Mouse (Mus musculus) spleen, postnatal 36 days (tissue): Measurements from ENCODE around the gene Schip1.

Experiments
- DNase-seq, 2 experiments: peaks; one replicate each; pipeline ENCODE4 v3.0.0; 2022; ENCODE audit warnings: low spot score in 2 of 2, mixed read lengths in 1 of 2

Gene Schip1

DNA sequence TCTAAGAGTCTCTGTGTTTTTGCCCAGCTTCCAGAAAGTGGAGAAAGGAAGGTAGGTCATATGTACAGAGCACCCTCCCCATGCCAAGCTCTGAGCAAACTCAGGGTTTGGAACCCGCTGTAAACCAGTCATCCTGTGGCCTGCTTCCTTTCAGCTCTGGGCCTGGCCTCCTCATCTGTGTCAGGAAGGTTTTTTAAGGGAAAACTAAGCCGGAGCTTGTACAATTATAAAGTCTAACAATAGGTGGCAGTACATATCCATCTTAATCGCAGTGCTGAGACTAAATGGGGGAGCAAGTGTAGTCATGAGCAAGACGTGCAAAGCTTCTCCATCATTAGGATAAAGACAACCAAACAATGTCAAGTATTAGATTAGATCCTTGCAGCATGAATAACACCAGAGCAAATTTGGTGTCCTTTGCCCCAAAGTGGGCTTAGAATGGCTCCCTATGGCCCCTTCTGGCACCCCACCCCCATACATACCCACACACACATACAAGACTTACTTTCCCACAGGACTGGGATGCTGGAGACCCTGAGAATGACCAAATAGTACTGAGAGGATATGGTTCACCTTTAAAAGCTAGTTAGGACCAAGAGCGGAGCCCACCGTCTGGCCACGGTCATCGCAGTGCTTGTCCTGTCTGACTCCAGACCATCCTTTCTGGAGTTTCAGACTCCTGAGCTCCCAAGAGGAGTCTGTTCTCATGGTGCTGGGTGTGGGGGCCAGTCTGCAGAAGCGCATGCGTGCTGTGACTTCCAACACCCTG lies 550.6 kb downstream of the Schip1 start:
- DNase-seq: peak in 1 of 2 experiments; percentile 33

DNA sequence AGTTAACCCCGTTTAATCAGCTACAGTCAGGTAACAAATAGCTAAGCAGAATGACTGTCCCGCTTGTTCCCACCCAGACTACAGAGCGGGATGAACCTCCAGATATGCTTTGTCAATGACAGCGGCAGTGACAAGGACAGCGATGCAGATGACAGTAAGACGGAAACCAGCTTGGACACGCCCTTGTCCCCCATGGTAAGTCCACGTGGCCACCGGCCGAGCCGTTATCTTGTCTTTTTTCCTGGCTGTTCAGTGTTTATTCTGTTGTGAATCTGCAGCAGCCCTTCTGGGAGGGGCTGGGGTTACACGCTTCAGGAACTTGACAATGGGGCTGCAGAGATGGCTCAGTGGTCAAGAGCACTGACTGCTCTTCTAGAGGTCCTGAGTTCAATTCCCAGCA lies 551.8 kb downstream of the Schip1 start:
- no peak for DNase-seq

GRCm38 (mm10) chr3:68617708-68618107 lies 553.1 kb downstream of the Schip1 start:
- DNase-seq: no peak

GRCm38 (mm10) chr3:68619097-68619496 lies 554.5 kb downstream of the Schip1 start:
- DNase-seq: no peak

- no peak for DNase-seq
These were observed 557.4 kb downstream of the Schip1 start for GRCm38 (mm10) chr3:68621971-68622370.

- DNase-seq: no peak
These were observed 558.4 kb downstream of the Schip1 start for GRCm38 (mm10) chr3:68623036-68623435.

GRCm38 (mm10) chr3:68624471-68624870 lies 559.9 kb downstream of the Schip1 start:
- no peak for DNase-seq

- DNase-seq: no peak
These were observed 565.7 kb downstream of the Schip1 start for GRCm38 (mm10) chr3:68630261-68630660.

GRCm38 (mm10) chr3:68630821-68631220 lies 566.2 kb downstream of the Schip1 start:
- no peak for DNase-seq

DNA sequence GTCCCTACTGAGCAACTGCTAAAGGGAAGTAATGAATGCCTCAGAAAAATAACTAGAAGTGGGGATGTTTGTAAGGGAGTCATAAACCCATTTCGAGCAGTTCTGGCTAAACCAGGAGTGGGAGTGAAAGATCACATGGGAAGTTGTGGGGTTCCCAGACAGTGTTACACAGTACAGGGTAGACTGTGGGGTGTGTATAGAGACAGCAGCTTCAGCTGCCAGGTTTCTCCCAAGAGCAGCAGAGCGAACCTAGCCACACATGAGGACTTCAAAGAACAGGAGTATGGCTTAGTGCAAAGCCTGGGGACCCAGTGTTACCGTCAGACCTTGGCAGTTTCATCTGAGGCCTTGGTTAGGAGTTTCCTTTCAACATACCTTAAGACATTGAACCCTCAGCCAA lies 568.1 kb downstream of the Schip1 start:
- DNase-seq: no peak

GRCm38 (mm10) chr3:68633577-68633976 lies 569.0 kb downstream of the Schip1 start:
- no peak for DNase-seq

- DNase-seq: peak in 1 of 2 experiments; percentile 20
These were observed 573.4 kb downstream of the Schip1 start for GRCm38 (mm10) chr3:68637960-68638359.

GRCm38 (mm10) chr3:68638703-68639102 lies 574.1 kb downstream of the Schip1 start:
- no peak for DNase-seq

GRCm38 (mm10) chr3:68642935-68643334 lies 578.3 kb downstream of the Schip1 start:
- DNase-seq: no peak

GRCm38 (mm10) chr3:68646387-68647130 lies 582.0 kb downstream of the Schip1 start:
- peak; percentile 18 to 33 for DNase-seq

GRCm38 (mm10) chr3:68647282-68647681 lies 582.7 kb downstream of the Schip1 start:
- DNase-seq: no peak

- DNase-seq: no peak
These were observed 585.6 kb downstream of the Schip1 start for GRCm38 (mm10) chr3:68650251-68650650.

- no peak for DNase-seq
These were observed 592.2 kb downstream of the Schip1 start for GRCm38 (mm10) chr3:68656607-68657352.

DNA sequence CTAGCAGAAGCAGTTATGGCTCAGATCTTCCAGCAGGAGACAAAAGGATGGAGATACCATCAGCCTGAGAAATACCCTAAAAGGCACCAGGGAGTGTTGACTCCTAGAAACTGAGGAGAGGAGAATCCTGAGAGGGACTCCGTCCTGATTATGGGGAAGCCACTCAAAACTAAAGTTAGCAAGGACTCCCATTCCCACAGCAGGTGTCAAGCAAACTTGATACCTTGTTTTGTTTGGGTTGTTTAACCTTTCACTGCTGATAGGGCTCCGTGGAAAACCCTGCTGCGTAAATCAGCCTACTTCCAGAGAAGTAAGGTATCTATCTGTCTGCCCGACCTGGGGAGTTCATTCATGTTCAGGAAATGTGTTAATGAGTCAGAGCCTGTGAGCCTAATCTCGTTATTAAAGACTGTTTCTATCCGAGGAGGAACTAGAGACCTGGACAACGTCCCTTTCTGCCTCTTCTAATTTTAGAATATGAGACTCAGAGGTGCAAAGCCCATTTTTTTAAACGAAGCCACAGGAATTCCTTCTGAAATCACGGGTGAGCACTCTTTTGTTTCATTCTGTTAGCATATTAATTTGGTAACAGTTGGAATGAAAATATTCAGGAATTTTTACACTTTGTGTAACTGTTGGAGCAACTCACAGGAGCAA lies 593.1 kb downstream of the Schip1 start:
- DNase-seq: no peak

DNA sequence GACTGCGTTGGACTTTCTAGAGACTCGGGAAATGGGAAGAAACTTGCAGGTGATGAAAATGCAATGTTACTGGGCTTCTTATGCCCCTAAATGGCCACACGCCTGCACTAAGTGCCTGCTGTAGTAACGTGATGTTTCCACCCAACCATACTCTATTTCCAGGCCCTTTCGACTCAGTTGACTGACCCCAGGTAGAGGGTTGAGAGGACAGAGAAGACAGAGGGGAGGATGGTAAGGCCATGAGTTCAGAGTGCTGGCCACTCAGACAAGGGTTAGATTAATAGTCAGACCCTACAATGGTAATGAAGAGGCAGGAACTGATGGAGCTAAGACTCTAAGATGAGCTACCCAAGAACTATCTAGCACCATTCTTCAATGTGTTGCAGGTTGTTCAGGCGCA lies 595.4 kb downstream of the Schip1 start:
- no peak for DNase-seq

DNA sequence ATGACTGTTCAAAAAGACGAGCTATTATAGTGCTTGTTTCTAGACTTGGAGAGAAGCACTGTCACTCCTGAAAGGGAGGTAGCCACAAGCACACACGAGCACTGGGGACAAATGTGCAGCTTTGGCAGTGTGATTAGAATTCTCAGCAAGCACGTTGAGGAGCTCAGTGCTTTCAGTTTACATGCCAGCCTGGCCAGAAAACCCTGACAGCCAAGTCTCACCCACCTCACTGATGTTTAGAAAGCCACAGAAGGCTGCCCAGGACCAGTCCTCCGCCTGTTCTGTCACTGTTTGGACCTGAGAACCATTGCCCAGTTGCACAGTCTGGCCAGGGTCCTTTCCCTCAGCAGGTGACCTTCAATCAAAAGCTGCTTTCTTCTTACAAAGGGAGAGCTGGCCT lies 595.9 kb downstream of the Schip1 start:
- no peak for DNase-seq

DNA sequence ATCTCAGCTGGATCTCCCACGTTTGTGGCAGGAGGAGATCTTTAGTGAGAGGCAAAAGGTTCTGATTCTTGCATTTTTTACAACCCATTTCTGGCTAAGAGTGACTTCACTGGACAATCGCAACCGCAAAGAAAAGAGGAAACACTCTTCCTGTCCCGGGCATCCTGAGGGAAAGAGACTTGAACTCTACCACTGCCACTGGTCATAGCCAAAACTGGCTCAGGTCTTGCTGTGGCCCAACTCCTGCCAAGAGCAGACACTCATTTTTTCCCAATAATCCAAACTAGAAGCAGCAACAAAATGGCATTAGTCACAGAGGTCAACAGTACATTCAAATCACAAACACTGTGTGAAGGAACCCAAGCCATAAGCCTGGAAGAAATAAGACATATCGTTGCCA lies 597.8 kb downstream of the Schip1 start:
- DNase-seq: no peak
